Mouse (Mus musculus): ENCODE data around the gene Stx8. TPM values are rescaled to one million over a fixed set of nuclear protein-coding genes. Genes with fewer than 3 reads are reported as not detected.

Gene Stx8
- polyA plus RNA-seq, 1 experiment from 2014 or later = 67.1 TPM

GRCm38 (mm10) chr11:68188695-68189201 lies 222.8 kb downstream of the Stx8 start:
- H3K36me3 ChIP-seq (replicated peaks; ENCODE audit: control insufficient read depth, insufficient read depth) = no peaks in the 10 kb centered on the region
- H3K4me3 ChIP-seq (replicated peaks; ENCODE audit: low read length) = no peak overlapping the region
- H3K27me3 ChIP-seq (ENCODE audit: control insufficient read depth, insufficient read depth, low read length) = no peaks in the 10 kb centered on the region
- H3K4me2 ChIP-seq (replicated peaks) = no peak overlapping the region
- no peak overlapping the region for H3K9ac ChIP-seq
- H3K9me3 ChIP-seq (ENCODE audit: control insufficient read depth, low read length) = no peaks in the 10 kb centered on the region
- H3K4me1 ChIP-seq (replicated peaks; ENCODE audit: control insufficient read depth, insufficient read depth, low read length) = no peaks in the 10 kb centered on the region
- 65% methylated on average over 12 of the region's 12 CpGs for WGBS
- no peak for DNase-seq (ENCODE audit: low spot score)
- no peak overlapping the region for H3K27ac ChIP-seq
- ATAC-seq (ENCODE audit: low FRiP score) = no peak

DNA sequence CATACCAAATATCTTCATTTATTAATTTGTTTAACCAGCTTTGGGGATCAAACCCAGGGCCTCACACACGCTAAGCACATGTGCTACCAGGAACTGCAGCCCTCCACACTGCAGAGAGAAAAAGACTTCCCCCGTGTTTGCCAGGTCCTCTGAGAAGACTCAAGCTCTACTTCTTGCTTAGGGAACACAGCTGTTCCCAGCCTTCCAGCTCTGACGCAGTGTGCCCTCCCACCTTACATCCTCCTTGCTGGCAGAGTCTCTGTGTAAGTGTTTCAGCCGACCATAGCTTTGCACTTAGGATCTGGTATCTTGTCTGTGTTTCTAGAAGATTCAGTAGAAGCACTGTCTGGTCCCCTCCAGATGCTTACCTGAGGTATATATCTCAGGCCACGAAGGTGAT lies 224.9 kb downstream of the Stx8 start:
- Histone ChIP-seq H3K4me1 (replicated peaks; ENCODE audit: control insufficient read depth, insufficient read depth, low read length) (peaks cover 8% of the 10 kb centered on the region; the same call in 1 of the 2 replicates), H3K4me3 (replicated peaks; ENCODE audit: low read length) (no peak overlapping the region), H3K27me3 (ENCODE audit: control insufficient read depth, insufficient read depth, low read length) (no peaks in the 10 kb centered on the region), H3K9me3 (ENCODE audit: control insufficient read depth, low read length) (no peaks in the 10 kb centered on the region), H3K4me2 (replicated peaks) (no peak overlapping the region), H3K9ac (no peak overlapping the region), H3K36me3 (replicated peaks; ENCODE audit: control insufficient read depth, insufficient read depth) (no peaks in the 10 kb centered on the region), H3K27ac (no peak overlapping the region)
- DNase-seq (ENCODE audit: low spot score) (no peak), ATAC-seq (ENCODE audit: low FRiP score) (no peak)
- WGBS = 84% methylated on average over 5 of the region's 5 CpGs

DNA sequence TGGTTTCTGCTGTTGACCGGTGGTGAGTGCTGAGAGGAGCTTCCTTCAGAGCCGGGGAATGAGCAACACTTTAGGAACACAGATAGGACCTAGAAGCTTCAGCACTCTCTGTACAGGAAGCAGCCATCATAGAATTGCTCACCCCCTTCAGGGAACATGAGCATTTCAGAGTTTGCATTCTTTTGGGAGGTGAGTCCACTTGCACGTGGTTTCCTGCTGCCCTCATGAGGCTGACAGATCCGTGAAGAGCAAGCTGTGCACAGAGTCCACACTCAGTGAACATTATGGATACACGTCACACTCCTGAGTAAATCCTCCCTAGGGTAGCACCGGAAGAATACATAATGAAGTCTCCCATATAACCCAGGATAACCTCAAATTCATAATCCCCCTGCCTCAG lies 229.2 kb downstream of the Stx8 start:
- ATAC-seq (ENCODE audit: low FRiP score) (no peak), DNase-seq (ENCODE audit: low spot score) (no peak)
- no peaks in the 10 kb centered on the region for H3K36me3 ChIP-seq (replicated peaks; ENCODE audit: control insufficient read depth, insufficient read depth)
- H3K4me1 ChIP-seq (replicated peaks; ENCODE audit: control insufficient read depth, insufficient read depth, low read length) = peaks cover 13% of the 10 kb centered on the region; the same call in 1 of the 2 replicates
- no peak overlapping the region for H3K9ac ChIP-seq
- H3K4me3 ChIP-seq (replicated peaks; ENCODE audit: low read length) = no peak overlapping the region
- no peaks in the 10 kb centered on the region for H3K9me3 ChIP-seq (ENCODE audit: control insufficient read depth, low read length)
- no peaks in the 10 kb centered on the region for H3K27me3 ChIP-seq (ENCODE audit: control insufficient read depth, insufficient read depth, low read length)
- WGBS = 66% methylated on average over 6 of the region's 6 CpGs
- no peak overlapping the region for H3K27ac ChIP-seq
- H3K4me2 ChIP-seq (replicated peaks) = no peak overlapping the region

DNA sequence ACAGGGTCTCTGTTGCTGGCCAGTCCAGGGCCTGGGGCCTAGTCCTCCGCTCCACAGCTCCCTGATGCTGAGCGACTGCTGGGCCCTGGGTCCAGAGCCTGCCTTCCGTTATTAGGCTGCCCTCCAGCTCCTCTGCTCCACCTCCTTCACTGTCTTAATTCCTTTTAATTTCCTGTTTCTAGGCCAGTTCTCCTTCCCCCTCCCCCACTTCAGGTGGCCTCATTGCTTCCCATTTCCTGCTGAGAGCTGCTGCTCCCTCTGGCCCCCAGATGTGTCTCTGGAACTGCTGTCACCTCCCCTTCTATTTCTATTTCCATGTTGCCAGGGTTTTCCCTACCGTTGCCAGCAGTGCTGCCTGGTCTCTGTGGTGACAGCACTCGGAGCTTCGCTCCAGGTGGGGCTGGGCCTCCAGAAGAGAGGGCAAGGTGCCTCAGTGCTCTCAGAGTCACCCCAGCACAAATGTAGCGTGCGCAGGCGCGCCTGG lies 229.7 kb downstream of the Stx8 start:
- ATAC-seq (ENCODE audit: low FRiP score) (no peak), DNase-seq (ENCODE audit: low spot score) (no peak)
- Histone ChIP-seq H3K27me3 (ENCODE audit: control insufficient read depth, insufficient read depth, low read length) (no peaks in the 10 kb centered on the region), H3K4me1 (replicated peaks; ENCODE audit: control insufficient read depth, insufficient read depth, low read length) (peaks cover 13% of the 10 kb centered on the region; the same call in 1 of the 2 replicates), H3K4me3 (replicated peaks; ENCODE audit: low read length) (no peak overlapping the region), H3K27ac (no peak overlapping the region), H3K9me3 (ENCODE audit: control insufficient read depth, low read length) (no peaks in the 10 kb centered on the region), H3K36me3 (replicated peaks; ENCODE audit: control insufficient read depth, insufficient read depth) (no peaks in the 10 kb centered on the region), H3K4me2 (replicated peaks) (no peak overlapping the region), H3K9ac (no peak overlapping the region)
- WGBS = 56% methylated on average over 10 of the region's 10 CpGs

DNA sequence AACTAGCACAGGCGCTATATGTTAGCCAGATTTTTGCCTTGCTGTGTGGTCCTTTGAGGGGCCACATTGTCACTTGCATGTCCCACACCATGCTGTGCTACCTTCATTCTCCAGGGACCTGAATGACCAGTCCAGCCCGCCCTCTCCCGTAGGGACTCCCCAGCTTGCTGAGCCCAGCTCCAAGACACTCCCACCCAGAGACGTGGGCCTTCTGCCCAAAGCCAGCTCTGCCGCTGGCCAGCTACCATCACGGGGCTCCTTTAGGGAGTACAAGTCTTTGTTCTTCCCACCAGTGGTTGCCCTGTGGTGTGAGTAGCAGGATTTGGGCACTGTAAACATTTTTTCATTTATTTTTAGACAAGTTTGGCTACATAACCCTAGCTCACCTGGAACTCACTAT lies 230.6 kb downstream of the Stx8 start:
- ATAC-seq (ENCODE audit: low FRiP score) (no peak), DNase-seq (ENCODE audit: low spot score) (no peak)
- Histone ChIP-seq H3K4me1 (replicated peaks; ENCODE audit: control insufficient read depth, insufficient read depth, low read length) (peaks cover 13% of the 10 kb centered on the region; the same call in 1 of the 2 replicates), H3K9me3 (ENCODE audit: control insufficient read depth, low read length) (no peaks in the 10 kb centered on the region), H3K4me2 (replicated peaks) (no peak overlapping the region), H3K36me3 (replicated peaks; ENCODE audit: control insufficient read depth, insufficient read depth) (no peaks in the 10 kb centered on the region), H3K27ac (no peak overlapping the region), H3K9ac (no peak overlapping the region), H3K4me3 (replicated peaks; ENCODE audit: low read length) (no peak overlapping the region), H3K27me3 (ENCODE audit: control insufficient read depth, insufficient read depth, low read length) (no peaks in the 10 kb centered on the region)
- 64% methylated on average over 6 of the region's 6 CpGs for WGBS

- Histone ChIP-seq H3K9me3 (ENCODE audit: control insufficient read depth, low read length) (no peaks in the 10 kb centered on the region), H3K9ac (no peak overlapping the region), H3K27me3 (ENCODE audit: control insufficient read depth, insufficient read depth, low read length) (no peaks in the 10 kb centered on the region), H3K27ac (no peak overlapping the region), H3K36me3 (replicated peaks; ENCODE audit: control insufficient read depth, insufficient read depth) (no peaks in the 10 kb centered on the region), H3K4me1 (replicated peaks; ENCODE audit: control insufficient read depth, insufficient read depth, low read length) (peaks cover 13% of the 10 kb centered on the region; the same call in 1 of the 2 replicates), H3K4me3 (replicated peaks; ENCODE audit: low read length) (no peak overlapping the region), H3K4me2 (replicated peaks) (no peak overlapping the region)
- no peak for DNase-seq (ENCODE audit: low spot score)
- 90% methylated on average over 11 of the region's 11 CpGs for WGBS
- no peak for ATAC-seq (ENCODE audit: low FRiP score)
These were observed 231.5 kb downstream of the Stx8 start for GRCm38 (mm10) chr11:68197471-68197870.

DNA sequence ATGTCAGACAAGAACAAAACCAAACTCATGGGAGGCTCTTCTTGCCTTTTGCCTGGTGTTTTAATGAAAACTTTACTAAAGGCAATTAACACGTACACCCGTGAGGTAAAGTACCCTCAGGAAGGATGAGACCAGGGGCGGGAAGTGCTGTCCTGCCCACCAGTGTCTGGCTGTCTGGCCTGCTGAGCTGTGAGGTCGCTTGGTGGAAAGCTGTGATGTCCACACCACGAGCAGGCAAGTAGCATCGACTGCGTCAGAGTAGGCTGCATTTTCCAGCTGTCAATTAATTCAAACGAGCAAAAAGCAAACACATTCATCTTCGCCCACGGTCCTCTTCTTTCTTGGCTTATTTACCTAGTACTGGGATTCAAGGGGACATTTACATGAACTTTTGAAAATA lies 232.7 kb downstream of the Stx8 start:
- H3K36me3 ChIP-seq (replicated peaks; ENCODE audit: control insufficient read depth, insufficient read depth) = no peaks in the 10 kb centered on the region
- no peaks in the 10 kb centered on the region for H3K27me3 ChIP-seq (ENCODE audit: control insufficient read depth, insufficient read depth, low read length)
- ATAC-seq (ENCODE audit: low FRiP score) = no peak
- H3K4me1 ChIP-seq (replicated peaks; ENCODE audit: control insufficient read depth, insufficient read depth, low read length) = peaks cover 13% of the 10 kb centered on the region; the same call in 1 of the 2 replicates
- no peaks in the 10 kb centered on the region for H3K9me3 ChIP-seq (ENCODE audit: control insufficient read depth, low read length)
- 66% methylated on average over 10 of the region's 10 CpGs for WGBS
- no peak overlapping the region for H3K9ac ChIP-seq
- no peak overlapping the region for H3K4me3 ChIP-seq (replicated peaks; ENCODE audit: low read length)
- DNase-seq (ENCODE audit: low spot score) = no peak
- H3K27ac ChIP-seq = no peak overlapping the region
- no peak overlapping the region for H3K4me2 ChIP-seq (replicated peaks)

GRCm38 (mm10) chr11:68199103-68199502 lies 233.1 kb downstream of the Stx8 start:
- Histone ChIP-seq H3K4me2 (replicated peaks) (no peak overlapping the region), H3K4me3 (replicated peaks; ENCODE audit: low read length) (no peak overlapping the region), H3K27me3 (ENCODE audit: control insufficient read depth, insufficient read depth, low read length) (no peaks in the 10 kb centered on the region), H3K9me3 (ENCODE audit: control insufficient read depth, low read length) (no peaks in the 10 kb centered on the region), H3K36me3 (replicated peaks; ENCODE audit: control insufficient read depth, insufficient read depth) (no peaks in the 10 kb centered on the region), H3K27ac (no peak overlapping the region), H3K4me1 (replicated peaks; ENCODE audit: control insufficient read depth, insufficient read depth, low read length) (peaks cover 13% of the 10 kb centered on the region; the same call in 1 of the 2 replicates), H3K9ac (no peak overlapping the region)
- WGBS = 69% methylated on average over 8 of the region's 8 CpGs
- ATAC-seq (ENCODE audit: low FRiP score) = no peak
- no peak for DNase-seq (ENCODE audit: low spot score)

GRCm38 (mm10) chr11:68199801-68200423 lies 233.9 kb downstream of the Stx8 start:
- 29% methylated on average over 10 of the region's 10 CpGs for WGBS
- Histone ChIP-seq H3K4me2 (replicated peaks) (no peak overlapping the region), H3K36me3 (replicated peaks; ENCODE audit: control insufficient read depth, insufficient read depth) (no peaks in the 10 kb centered on the region), H3K4me1 (replicated peaks; ENCODE audit: control insufficient read depth, insufficient read depth, low read length) (peaks cover 12% of the 10 kb centered on the region; the same call in 1 of the 2 replicates), H3K9ac (no peak overlapping the region), H3K27me3 (ENCODE audit: control insufficient read depth, insufficient read depth, low read length) (no peaks in the 10 kb centered on the region), H3K4me3 (replicated peaks; ENCODE audit: low read length) (no peak overlapping the region), H3K9me3 (ENCODE audit: control insufficient read depth, low read length) (no peaks in the 10 kb centered on the region), H3K27ac (no peak overlapping the region)
- DNase-seq (ENCODE audit: low spot score) = no peak
- no peak for ATAC-seq (ENCODE audit: low FRiP score)

Data from hindbrain, embryonic 14.5 days (tissue).